Mouse (Mus musculus) naive thymus-derived CD4-positive, alpha-beta T cell, adult 2 months (primary cell): ENCODE measurements around the gene Foxp1.

ENCODE experiments used
- DNase-seq: peaks from one replicate; pipeline ENCODE4 v3.0.0-alpha.2; 2011; ENCODE audit warnings: low read depth

The Foxp1 gene

DNA sequence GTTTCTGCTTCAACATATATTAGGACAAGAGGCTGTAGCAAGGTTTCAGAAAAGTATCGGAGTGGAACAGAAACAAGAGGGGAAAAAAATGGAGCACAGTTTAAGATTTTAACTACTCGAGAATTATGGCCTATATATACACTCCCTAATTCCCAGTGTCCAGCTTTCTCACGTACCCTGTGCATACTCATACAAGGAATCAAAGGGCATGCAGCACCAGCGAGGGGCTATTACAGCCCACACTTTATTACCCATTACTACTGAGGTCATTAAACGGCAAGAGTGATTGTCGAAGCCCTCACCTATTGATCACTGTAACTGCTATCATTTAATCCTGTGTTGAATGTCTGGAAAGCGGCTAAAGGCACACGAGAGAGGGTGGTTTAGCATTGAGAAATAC is 502.8 kb downstream of the Foxp1 start:
- DNase-seq, result no peak

- DNase-seq, result no peak
These were observed 503.3 kb downstream of the Foxp1 start for GRCm38 (mm10) chr6:99019266-99019665.

- DNase-seq, result no peak
These were observed 508.5 kb downstream of the Foxp1 start for GRCm38 (mm10) chr6:99013866-99014502.

- peak; percentile 74 for DNase-seq
These were observed 509.2 kb downstream of the Foxp1 start for GRCm38 (mm10) chr6:99013119-99013865.

- no peak for DNase-seq
These were observed 510.5 kb downstream of the Foxp1 start for GRCm38 (mm10) chr6:99011895-99012584.

- DNase-seq, result no peak
These were observed 512.8 kb downstream of the Foxp1 start for GRCm38 (mm10) chr6:99009771-99010170.

- DNase-seq, result peak; percentile 59
These were observed 514.0 kb downstream of the Foxp1 start for GRCm38 (mm10) chr6:99008565-99008964.

DNA sequence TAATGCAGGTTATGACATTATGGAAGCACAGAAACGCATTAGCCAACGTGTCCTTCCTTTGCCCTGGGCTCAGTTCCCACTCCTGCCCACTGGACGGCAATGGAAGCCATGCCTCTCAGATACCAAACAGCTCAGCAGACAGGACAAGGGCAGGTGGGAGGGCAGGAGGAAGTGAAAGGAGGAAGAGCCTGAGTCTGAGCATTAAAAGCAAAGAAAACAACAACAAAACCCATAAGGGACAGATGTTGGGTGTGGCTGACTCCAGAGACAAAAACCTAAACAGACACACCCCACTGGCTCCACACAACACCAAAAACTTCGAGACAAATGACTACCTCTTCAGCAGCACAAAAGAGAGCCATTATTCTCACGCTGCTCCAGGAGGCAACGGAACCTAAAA is 515.0 kb downstream of the Foxp1 start:
- DNase-seq, result no peak

DNA sequence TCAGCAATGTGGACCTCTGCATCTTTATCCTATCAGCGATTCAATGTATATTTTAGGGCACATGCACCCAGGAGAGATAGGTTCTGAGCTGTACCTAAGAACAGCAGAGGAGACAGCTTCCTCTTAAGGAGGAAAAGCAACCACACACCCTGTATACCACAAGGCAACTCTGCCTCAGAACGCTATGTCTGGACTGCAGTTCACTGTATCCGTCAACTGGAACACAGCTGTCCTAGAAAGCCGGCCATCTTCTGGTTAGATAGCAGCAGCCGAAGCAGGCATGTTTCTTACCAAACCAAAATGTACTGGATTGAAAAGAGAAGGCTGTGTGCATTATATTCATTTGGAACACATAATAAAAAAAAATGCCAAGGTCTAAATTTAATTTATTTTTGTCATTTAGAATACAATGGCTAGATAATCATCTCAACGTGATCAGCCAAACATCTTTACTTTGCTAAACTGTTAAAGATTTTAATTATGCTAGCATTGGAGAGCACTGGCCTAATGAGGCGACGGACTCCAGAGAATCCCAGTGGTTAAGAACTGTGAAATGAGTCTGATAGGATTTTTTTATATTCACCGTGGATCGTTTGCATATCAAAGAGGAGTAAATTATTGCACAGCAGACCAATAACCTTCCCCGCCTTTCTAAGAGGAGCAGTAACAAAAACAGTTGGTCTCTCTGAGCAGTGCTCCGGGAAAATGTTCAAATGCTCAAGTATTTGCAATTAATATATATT is 518.1 kb downstream of the Foxp1 start:
- DNase-seq, result no peak

DNA sequence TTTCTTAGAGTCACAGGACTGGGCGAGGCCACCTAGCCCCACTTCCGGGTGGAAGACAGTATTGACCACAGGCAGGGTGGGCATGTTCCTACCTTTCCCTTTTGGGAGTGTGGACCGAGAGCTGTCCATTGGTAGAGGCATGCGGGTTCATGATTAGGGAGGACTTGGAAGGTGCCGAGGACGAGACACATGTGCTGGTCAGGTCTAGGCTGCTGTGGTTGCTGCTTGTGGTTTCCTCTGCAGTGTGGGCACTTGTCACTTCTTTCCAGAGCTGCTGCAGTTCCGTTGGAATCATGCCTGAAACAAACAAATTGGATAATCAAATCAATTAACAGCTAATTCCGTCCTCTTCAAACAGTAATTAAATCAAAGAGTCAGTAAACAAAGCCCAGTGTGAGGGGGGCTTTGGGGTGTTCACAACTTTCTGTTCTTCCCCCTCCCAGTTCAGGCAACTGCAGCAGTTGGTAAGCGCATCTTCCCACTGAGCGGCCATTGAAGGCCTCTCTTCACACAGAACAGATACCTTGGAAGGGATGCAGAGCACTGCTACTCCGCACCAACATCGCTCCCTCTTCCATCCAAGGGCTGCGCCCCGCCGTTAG is 519.3 kb downstream of the Foxp1 start:
- no peak for DNase-seq

DNA sequence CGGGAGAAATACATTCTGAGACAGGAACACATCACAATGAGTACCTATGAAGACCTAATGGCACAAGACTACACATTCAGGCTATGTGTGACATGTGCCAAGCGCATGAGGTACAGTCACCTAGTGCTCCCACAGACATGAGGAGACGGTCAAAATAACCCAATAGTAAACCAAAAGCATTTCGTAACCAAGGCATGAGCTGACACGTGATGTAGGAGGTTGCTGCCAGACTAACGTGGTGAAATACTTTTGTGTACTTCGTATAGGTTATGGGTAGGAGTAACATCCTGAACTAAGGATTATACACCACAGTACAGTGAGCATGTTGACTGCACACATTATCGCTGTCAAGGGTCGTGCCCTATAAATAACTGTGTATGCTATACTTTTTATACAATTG is 520.9 kb downstream of the Foxp1 start:
- no peak for DNase-seq

- no peak for DNase-seq
These were observed 523.3 kb downstream of the Foxp1 start for GRCm38 (mm10) chr6:98998971-98999932.

- no peak for DNase-seq
These were observed 524.8 kb downstream of the Foxp1 start for GRCm38 (mm10) chr6:98997742-98998141.

DNA sequence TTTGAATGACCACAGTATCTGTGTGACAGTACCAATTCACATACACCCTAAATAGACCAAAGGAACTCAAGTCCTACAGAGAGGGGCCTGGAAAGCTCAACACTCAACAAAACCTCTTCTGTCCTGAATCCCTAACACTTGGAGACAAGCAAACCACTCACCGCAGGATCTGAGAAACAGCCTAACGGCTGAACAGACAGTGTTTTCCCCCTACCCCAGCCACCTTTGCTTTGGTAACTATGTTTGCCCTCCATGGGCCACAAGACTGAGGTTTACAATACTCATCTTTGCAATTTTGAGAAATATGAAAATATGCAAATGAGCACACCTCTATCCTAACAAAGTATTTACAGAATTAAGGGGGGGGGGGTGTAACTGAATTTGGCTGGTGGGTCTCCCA is 525.7 kb downstream of the Foxp1 start:
- no peak for DNase-seq

- DNase-seq, result no peak
These were observed 526.2 kb downstream of the Foxp1 start for GRCm38 (mm10) chr6:98996346-98996745.

DNA sequence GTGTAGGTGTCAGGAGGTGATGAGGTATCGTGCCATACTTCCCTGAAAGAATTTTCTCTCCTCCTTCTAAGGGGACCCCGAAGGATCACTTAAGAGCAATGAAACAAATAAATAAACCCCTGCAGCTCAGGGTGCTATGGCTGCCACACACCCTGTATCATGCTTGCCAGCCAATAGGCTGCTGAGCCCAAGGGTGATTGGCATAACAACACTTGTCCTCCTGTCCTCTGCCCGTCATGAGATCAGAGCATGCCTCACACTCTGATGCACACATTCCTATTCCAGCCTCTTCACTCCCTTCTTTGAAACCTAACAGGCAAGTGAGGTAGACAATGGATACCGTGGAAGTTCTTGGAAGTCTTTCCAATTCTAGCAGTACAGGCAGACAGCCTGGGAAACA is 526.8 kb downstream of the Foxp1 start:
- no peak for DNase-seq

GRCm38 (mm10) chr6:98994902-98995301 is 527.6 kb downstream of the Foxp1 start:
- no peak for DNase-seq

- DNase-seq, result no peak
These were observed 528.3 kb downstream of the Foxp1 start for GRCm38 (mm10) chr6:98994104-98994787.

GRCm38 (mm10) chr6:98993231-98993630 is 529.3 kb downstream of the Foxp1 start:
- peak; percentile 52 for DNase-seq

DNA sequence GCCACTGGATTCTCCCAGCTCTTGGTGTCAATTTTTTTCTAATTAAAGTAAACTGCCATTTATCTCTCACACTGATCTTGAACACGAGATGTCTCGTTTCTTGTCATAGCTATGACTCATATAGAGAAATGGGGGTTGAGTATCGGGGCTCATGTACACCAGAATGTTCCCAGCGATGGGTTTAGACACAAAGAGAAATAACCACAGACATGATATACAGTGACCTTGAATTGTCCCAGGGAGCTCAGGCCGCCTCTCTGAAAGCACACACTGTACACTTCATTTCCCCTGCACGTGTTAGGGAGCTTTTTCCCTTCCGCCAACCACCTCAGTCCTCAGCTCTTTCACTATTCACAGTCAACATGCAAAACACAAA is 529.8 kb downstream of the Foxp1 start:
- peak; percentile 52 for DNase-seq
